Mouse (Mus musculus): ENCODE results near the gene Gpr158.

- TF ChIP-seq CTCF (conservative IDR thresholded peaks at IDR 0.05; ENCODE audit: low read length), result no peak
- no peak for TF ChIP-seq POU5F1 (IDR thresholded peaks at IDR 0.05; ENCODE audit: borderline replicate concordance, low read length)
- TF ChIP-seq NANOG (IDR thresholded peaks at IDR 0.05; ENCODE audit: borderline replicate concordance, low read length), result no peak
Observed at GRCm38 (mm10) chr2:21474957-21475356, 107.6 kb downstream of the Gpr158 start.
